Mouse (Mus musculus): Measurements from ENCODE around the gene Naa25. TPM values are rescaled to one million over a fixed set of nuclear protein-coding genes. Genes with fewer than 3 reads are reported as not detected.

Naa25 gene
- total RNA-seq, 2 experiments from 2014 or later: 22.3 to 23.8 TPM

Other genes with a start within 250 kb of the Naa25 start
- 10 to 100 TPM; 82.3 to 85.0 TPM for gene Ptpn11, start 206.5 kb upstream of the Naa25 start, total RNA-seq (2021)
- 100 to 1,000 TPM; 868 to 943 TPM for gene Rpl6, start 193.5 kb upstream of the Naa25 start, total RNA-seq (2021)
- gene Hectd4, start 177.7 kb upstream of the Naa25 start, total RNA-seq (2021): 10 to 100 TPM; 17.3 to 20.3 TPM
- 10 to 100 TPM; 74.7 to 87.6 TPM for gene Trafd1, start 12.3 kb upstream of the Naa25 start, total RNA-seq (2021)
- gene Tmem116, start 54.0 kb downstream of the Naa25 start, total RNA-seq (2021): 10 to 100 TPM in 1 of 2 experiments, 1 to 10 TPM in 1; 9.2 to 12.7 TPM
- 100 to 1,000 TPM in 1 of 2 experiments, 10 to 100 TPM in 1; 97.7 to 115 TPM for gene Erp29, start 54.6 kb downstream of the Naa25 start, total RNA-seq (2021)
- gene Adam1b, start 105.5 kb downstream of the Naa25 start, total RNA-seq (2021): not detected
- 1 to 10 TPM; 4.3 to 5.7 TPM for gene Adam1a, start 147.5 kb downstream of the Naa25 start, total RNA-seq (2021)
- gene Gm42878, start 147.5 kb downstream of the Naa25 start, total RNA-seq (2021): not detected
- 10 to 100 TPM; 79.0 to 81.4 TPM for gene Mapkapk5, start 148.0 kb downstream of the Naa25 start, total RNA-seq (2021)
- 100 to 1,000 TPM; 140 to 143 TPM for gene Aldh2, start 195.9 kb downstream of the Naa25 start, total RNA-seq (2021)
- 10 to 100 TPM; 10.6 to 11.5 TPM for gene Acad12, start 221.0 kb downstream of the Naa25 start, total RNA-seq (2021)

Measured in gastrocnemius, postnatal 4 days (tissue).